Mouse (Mus musculus) erythroblast, adult 5-6 weeks (primary cell): Measurements from ENCODE around the gene Ptx4. TPM values are rescaled to one million over a fixed set of nuclear protein-coding genes. Genes with fewer than 3 reads are reported as not detected.

Source experiments
- ATAC-seq: replicated peaks from 2 replicates; pipeline ENCODE4 v1.8.0; 2016; ENCODE audit warnings: moderate number of reproducible peaks, mild to moderate bottlenecking, moderate TSS enrichment, inconsistent platforms; ENCODE audit not compliant: poor library complexity, low FRiP score, severe bottlenecking
- total RNA-seq, 2 experiments: library from RNA; stranded (forward) in 1 of 2; stranded (reverse) in 1 of 2; fragments of 150-400 nt in 1 of 2; fragments of 200-764, 138-1000 nt in 1 of 2; gene quantifications; 2 replicates each; pipeline versions ENCODE4 v1.2.3 to v1.2.4; 2015 to 2017; ENCODE audit warnings: low replicate concordance in 2 of 2

The Ptx4 gene
- total RNA-seq (2015; ENCODE audit: low replicate concordance) (not detected in 2 replicates), total RNA-seq (2017; ENCODE audit: low replicate concordance) (not detected in 2 replicates)

GRCm38 (mm10) chr17:25120406-25120805 lies at the start of gene Ptx4:
Gene Ptx4, plus strand, starts transcription at chr17:25120760.
- ATAC-seq: no peak

- no peak for ATAC-seq
Measured at GRCm38 (mm10) chr17:25076906-25077305, 43.7 kb upstream of the Ptx4 start.

DNA sequence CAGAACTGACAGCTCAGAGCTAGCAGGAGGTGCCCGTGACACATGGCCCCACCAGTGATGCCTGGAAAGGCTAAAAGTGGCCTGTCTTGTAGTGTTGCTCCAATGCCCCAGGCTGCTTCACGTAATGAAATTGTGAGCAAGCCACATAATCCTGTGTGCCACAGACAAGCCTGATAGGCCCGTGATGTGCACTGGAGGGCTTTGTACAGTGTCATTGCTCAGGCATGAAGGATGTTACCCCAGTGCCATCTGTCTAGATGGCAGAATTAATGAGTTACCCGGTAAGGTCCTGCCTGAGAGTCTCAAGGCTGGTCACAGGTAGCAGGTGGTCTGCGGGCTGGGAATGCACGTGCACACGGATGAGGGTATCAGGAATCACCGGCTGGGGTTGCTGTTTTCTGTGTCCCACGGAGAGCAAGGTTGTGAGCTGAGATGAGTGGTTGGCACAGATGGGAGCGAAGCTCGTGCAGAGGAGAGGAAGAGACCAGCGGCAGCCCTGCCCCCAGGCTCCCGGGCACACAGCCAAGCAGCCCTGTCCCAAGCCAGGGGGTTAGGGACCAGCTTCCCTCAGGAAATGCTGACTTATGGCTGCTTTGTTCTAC lies 42.7 kb upstream of the Ptx4 start:
- no peak for ATAC-seq

GRCm38 (mm10) chr17:25080210-25080609 lies 40.4 kb upstream of the Ptx4 start:
- no peak for ATAC-seq

DNA sequence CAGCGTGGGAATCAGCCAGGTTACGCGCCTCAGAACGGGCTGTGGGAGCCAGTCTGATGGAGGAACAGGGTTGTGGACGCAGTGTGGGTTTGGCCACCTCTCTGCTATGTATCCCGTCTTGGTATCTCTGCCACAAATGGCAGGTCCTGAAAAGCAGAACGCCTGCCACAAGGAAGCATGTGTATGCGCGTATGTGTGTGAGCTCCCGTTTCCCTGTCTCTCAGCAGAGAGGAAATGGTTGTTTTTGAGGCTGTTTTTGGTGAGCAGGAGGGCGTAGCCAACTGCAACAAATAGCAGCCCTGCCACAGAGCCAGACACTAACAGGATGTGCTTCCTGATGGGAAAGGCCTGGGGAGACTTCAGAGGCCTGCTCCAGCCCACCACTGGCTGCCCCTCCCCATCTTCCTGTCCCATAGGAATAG lies 39.6 kb upstream of the Ptx4 start:
- ATAC-seq: no peak

DNA sequence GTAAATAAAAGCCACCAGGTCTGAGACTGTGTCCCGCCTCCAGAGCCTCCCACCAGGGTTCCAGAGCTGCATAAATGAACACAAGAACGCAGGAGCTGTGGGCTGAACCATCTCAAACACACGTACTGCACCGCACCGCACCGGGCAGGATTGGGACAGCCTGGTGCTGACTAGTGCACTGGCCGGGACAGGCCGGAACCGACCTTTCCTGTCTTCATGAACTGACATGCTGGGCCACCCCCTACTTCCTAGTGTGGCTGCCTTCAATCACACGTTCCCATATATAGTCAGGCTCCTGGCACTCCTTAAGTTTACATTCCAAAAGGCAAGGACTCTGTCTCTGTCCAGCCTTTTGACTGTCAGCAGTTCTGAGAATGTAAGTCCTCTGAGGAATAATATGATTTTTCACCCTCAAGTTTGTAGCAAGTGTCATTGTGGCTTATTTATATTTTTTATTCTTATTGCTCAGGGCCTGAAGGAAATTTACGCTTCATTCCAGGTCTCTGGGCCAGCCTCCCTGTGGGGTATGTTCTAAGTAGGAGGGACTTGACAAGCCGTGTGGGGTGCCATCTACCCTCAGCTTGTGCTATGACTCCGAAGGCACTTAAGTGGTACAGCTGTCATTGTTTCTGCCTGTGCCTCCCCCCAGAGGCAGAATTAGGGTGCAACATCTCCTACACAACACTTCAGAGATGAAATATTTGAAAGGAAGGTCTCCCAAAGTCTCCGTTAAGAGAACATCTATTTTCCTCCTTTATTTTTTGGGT lies 38.3 kb upstream of the Ptx4 start:
- ATAC-seq: no peak

DNA sequence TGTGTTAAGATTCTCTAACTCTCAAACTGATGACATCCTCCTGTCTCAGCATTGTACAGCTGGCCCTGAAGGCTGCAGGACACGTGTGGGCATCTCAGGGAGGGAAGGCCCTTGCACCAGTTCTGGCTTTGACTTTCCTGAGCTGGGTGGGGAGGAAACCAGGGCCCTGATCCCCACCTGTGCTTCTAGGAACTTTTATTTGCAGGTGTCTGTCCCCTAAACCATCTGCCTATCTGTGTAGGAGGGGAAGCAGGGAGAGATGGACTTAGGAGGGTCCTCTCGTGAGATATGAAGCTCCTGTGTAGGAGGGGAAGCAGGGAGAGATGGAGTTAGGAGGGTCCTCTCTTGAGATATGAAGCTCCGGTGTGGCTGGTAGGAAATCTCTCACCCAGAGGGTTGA lies 37.7 kb upstream of the Ptx4 start:
- no peak for ATAC-seq

DNA sequence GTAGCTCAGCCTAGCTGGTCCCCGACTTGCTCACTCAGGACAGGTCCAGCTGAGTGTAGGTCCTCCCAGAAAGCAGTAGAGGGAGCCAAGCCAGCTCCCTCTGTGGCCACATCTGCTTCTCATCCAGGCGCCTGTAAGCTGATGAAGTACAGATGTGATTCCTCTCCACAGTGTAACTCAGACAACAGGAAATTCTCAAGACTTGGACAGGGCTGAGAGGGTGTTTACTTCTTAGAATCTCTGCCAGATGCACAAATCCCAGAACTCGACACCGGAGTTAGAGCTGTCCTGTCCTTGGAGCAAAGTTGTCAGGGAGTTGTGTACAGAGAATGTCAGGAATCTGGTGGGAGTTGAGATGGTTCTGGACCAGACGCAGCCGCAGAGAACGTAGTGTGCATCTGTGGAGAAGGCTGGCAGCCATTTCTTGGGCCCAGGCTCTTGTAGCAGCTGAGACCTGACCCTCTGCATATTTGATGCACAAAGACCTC lies 37.1 kb upstream of the Ptx4 start, which contains the start of gene Tmem204:
Gene Tmem204 (minus strand): TSS at position 148 of the 488 bp plus-strand sequence.
- ATAC-seq: peak; percentile 47

- no peak for ATAC-seq
Measured at GRCm38 (mm10) chr17:25084835-25085385, 35.6 kb upstream of the Ptx4 start.

DNA sequence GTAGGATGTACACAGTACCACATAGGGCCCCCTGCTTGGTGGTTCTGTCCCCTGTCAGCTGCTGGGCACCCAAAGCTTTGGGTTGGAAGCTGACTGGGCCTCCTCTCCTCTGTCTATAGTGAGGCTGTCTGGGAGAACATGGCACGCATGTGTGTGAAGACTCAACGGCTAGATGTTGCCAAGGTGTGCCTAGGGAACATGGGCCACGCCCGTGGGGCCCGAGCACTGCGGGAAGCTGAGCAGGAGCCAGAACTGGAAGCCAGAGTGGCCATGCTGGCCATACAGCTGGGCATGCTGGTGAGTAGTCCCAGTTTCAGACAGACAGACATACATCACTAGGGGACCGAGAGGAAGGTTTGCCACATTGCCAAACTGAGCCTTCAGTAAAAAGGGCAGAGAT lies 33.8 kb upstream of the Ptx4 start:
- ATAC-seq: peak; percentile 57

GRCm38 (mm10) chr17:25089158-25089557 lies 31.4 kb upstream of the Ptx4 start:
- ATAC-seq: peak; percentile 76

DNA sequence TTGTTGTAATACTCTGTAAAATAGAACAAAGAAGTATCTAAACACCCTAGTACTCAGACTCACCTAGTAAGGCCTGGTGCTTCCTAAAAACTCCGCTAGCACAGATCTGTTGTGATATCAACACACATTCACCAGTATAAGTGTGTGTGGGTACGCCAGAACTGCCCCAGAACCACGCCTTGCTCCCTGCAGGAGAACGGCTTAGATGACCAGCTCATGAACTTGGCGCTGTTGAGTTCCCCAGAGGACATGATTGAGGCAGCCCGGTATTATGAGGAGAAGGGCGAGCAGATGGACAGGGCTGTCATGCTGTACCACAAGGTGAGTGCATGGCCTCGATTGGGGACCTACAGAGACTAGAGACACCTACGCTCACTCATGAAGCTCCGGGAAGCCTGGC lies 30.1 kb upstream of the Ptx4 start:
- ATAC-seq: peak; percentile 21

DNA sequence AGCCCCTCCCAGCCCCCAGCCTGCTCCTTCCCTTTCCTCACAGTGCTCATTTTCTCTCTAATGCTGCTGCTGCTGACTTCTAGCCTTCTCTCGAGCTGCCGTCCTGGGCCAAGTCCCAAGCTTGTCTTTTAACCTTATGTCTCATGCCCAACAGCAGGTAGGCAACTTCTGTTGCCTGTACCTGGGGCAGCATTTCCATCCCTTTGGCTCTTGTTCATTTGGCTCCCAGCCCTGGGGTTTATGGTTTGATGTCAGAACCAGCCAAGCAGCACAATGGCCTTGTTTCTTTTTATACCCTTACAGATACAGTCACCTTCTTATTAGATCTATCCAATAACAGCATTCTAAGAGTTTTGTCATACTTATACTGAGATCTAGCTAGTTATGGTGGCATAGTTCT lies 24.3 kb upstream of the Ptx4 start:
- ATAC-seq: no peak

- ATAC-seq: no peak
Measured at GRCm38 (mm10) chr17:25100052-25100451, 20.5 kb upstream of the Ptx4 start.

GRCm38 (mm10) chr17:25101338-25101737 lies 19.2 kb upstream of the Ptx4 start:
- no peak for ATAC-seq

- no peak for ATAC-seq
Measured at GRCm38 (mm10) chr17:25107786-25108185, 12.8 kb upstream of the Ptx4 start.

GRCm38 (mm10) chr17:25109578-25109977 lies 11.0 kb upstream of the Ptx4 start:
- ATAC-seq: peak; percentile 78

DNA sequence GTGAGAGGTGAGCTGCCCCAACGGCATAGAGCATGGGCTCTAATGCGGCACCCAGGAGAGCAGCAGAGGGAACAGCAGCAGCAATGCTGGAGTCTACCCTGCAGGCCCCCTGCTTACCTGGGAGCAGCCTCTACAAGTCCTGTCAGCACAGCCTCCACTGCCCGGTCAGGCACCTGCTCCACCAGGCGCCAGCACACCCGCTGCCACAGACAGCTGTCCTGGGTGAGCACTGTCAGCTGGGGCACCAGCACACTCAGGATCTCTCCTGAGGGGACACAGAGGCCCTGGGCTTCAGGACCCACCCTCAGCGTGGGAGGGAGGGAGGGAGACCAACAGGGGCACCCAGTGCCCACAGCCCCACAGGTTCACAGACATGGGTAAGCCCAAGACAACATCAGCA lies 10.0 kb upstream of the Ptx4 start:
- no peak for ATAC-seq

- no peak for ATAC-seq
Measured at GRCm38 (mm10) chr17:25111220-25111619, 9.3 kb upstream of the Ptx4 start.

DNA sequence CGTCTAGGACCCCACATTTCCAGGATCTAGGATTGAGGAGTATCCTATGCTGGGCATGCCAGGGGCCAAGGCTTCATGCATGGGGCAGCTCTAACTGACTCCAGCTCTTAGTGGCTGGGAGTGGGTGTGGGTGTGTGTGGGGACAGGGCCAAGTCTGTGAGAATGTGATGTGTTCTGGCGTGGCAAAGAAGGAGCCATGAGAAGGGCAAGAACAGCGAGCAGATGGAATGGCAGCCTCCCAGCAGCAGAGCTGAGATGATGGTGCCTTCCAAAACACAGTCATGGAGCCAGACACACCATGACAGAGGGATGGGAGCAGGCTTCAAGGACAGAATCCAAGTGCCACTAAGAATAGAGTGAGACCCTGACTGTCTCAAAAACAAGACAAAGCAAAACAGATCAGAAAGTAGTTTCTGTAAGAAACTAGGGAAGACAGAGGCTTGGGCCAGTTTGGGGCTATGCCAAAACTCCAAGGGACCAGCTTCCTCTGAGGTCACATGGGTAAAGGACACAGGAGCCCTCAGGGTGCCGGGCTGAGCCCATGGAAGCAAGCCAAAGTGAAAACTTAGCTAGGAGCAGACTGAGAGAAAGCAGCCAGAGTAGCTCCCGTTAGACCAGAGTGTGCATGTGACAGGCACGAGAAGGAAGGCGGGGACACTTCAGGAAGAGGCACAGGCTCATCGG lies 8.7 kb upstream of the Ptx4 start:
- ATAC-seq: no peak
